Comparison of ENCODE assay signal across 9 mouse cellular contexts in genomic region chr4:150220584-150220983, GRCm38 (mm10). TPM values are rescaled to one million over a fixed set of nuclear protein-coding genes. Genes with fewer than 3 reads are reported as not detected.
DNase-seq lines count a peak whose midpoint lies in the region; ATAC-seq lines count a peak whose summit lies in the region.
"Had no signal": no experiment of that assay in that cellular context is flagged by ENCODE, and none has a peak within 500 bp of the region (broad histone marks: within the 10 kb centered on the region; RNA-seq: fewer than 3 reads in every experiment).

No protein-coding gene starts in this region.

- H3K9ac ChIP-seq in forebrain, embryonic 14.5 days (ENCODE audit: low read length) = no peak overlapping the region
- H3K9ac ChIP-seq in intestine, embryonic 14.5 days (ENCODE audit: low read length) = 0 out of 2 replicates have a peak overlapping the region, but pooled peaks have one; percentile 29
- H3K9ac ChIP-seq in liver, embryonic 12.5 days = peak overlapping the region; percentile 47
- peak overlapping the region; percentile 43; the same call in 1 of the 2 replicates for H3K9ac ChIP-seq in stomach, embryonic 16.5 days (ENCODE audit: low read length)

- H3K9me3 ChIP-seq in forebrain, embryonic 10.5 days = no peaks in the 10 kb centered on the region
- no peaks in the 10 kb centered on the region for H3K9me3 ChIP-seq in forebrain, embryonic 14.5 days (replicated peaks; ENCODE audit: control insufficient read depth, low read length)
- no peaks in the 10 kb centered on the region for H3K9me3 ChIP-seq in intestine, embryonic 14.5 days (ENCODE audit: control insufficient read depth, low read length)
- H3K9me3 ChIP-seq in liver, embryonic 12.5 days (replicated peaks) = no peaks in the 10 kb centered on the region
- no peaks in the 10 kb centered on the region for H3K9me3 ChIP-seq in stomach, embryonic 16.5 days (replicated peaks; ENCODE audit: control insufficient read depth, low read length)

- no peaks in the 10 kb centered on the region for H3K36me3 ChIP-seq in forebrain, embryonic 10.5 days (replicated peaks)
- H3K36me3 ChIP-seq in forebrain, embryonic 14.5 days (ENCODE audit: control insufficient read depth, insufficient read depth, low read length) = no peaks in the 10 kb centered on the region
- H3K36me3 ChIP-seq in intestine, embryonic 14.5 days (ENCODE audit: control insufficient read depth, insufficient read depth, low read length) = no peaks in the 10 kb centered on the region
- no peaks in the 10 kb centered on the region for H3K36me3 ChIP-seq in liver, embryonic 12.5 days
- no peaks in the 10 kb centered on the region for H3K36me3 ChIP-seq in stomach, embryonic 16.5 days (ENCODE audit: control insufficient read depth, insufficient read depth, low read length)

- no peak overlapping the region for H3K27ac ChIP-seq in forebrain, embryonic 10.5 days
- no peak overlapping the region for H3K27ac ChIP-seq in forebrain, embryonic 14.5 days (ENCODE audit: low read depth, low read length)
- H3K27ac ChIP-seq in intestine, embryonic 14.5 days (ENCODE audit: low read depth) = no peak overlapping the region
- H3K27ac ChIP-seq in liver, embryonic 12.5 days = peak overlapping the region; percentile 38; the same call in 1 of the 2 replicates
- H3K27ac ChIP-seq in stomach, embryonic 16.5 days (ENCODE audit: low read length) = no peak overlapping the region; the same call in 1 of the 2 replicates

- peak overlapping the region; percentile 32 for H3K4me3 ChIP-seq in forebrain, embryonic 10.5 days
- no peak overlapping the region for H3K4me3 ChIP-seq in forebrain, embryonic 14.5 days (ENCODE audit: low read depth, low read length)
- H3K4me3 ChIP-seq in intestine, embryonic 14.5 days (ENCODE audit: low read depth, low read length) = peak overlapping the region; percentile 18
- H3K4me3 ChIP-seq in liver, embryonic 12.5 days = peak overlapping the region; percentile 29
- peak overlapping the region; percentile 30 for H3K4me3 ChIP-seq in stomach, embryonic 16.5 days (replicated peaks; ENCODE audit: low read length)

- H3K27me3 ChIP-seq in forebrain, embryonic 10.5 days (ENCODE audit: poor library complexity, severe bottlenecking) = peaks cover 20% of the 10 kb centered on the region
- 0 out of 2 replicates have a peak, but pooled peaks cover 4% of the 10 kb centered on the region for H3K27me3 ChIP-seq in forebrain, embryonic 14.5 days (replicated peaks; ENCODE audit: control insufficient read depth, insufficient read depth, low read length)
- no peaks in the 10 kb centered on the region for H3K27me3 ChIP-seq in intestine, embryonic 14.5 days (replicated peaks; ENCODE audit: control insufficient read depth, insufficient read depth, low read length)
- H3K27me3 ChIP-seq in liver, embryonic 12.5 days (replicated peaks) = no peaks in the 10 kb centered on the region
- no peaks in the 10 kb centered on the region for H3K27me3 ChIP-seq in stomach, embryonic 16.5 days (ENCODE audit: control insufficient read depth, insufficient read depth, low read length)

- peaks cover 33% of the 10 kb centered on the region for H3K4me1 ChIP-seq in forebrain, embryonic 10.5 days
- peaks cover under 1% of the 10 kb centered on the region; the same call in 1 of the 2 replicates for H3K4me1 ChIP-seq in forebrain, embryonic 14.5 days (ENCODE audit: control insufficient read depth, insufficient read depth, low read length)
- no peaks in the 10 kb centered on the region for H3K4me1 ChIP-seq in intestine, embryonic 14.5 days (replicated peaks; ENCODE audit: control insufficient read depth, insufficient read depth, low read length)
- H3K4me1 ChIP-seq in liver, embryonic 12.5 days = peaks cover 30% of the 10 kb centered on the region
- H3K4me1 ChIP-seq in stomach, embryonic 16.5 days (ENCODE audit: control insufficient read depth, insufficient read depth, low read length) = peaks cover 6% of the 10 kb centered on the region; the same call in 1 of the 2 replicates

- no peak for ATAC-seq in forebrain, embryonic 14.5 days
- ATAC-seq in intestine, embryonic 14.5 days (replicated peaks; ENCODE audit: low FRiP score, low TSS enrichment, low read depth) = peak; percentile 53
- ATAC-seq in liver, embryonic 12.5 days = peak; percentile 85
- peak; percentile 81; the same call in 1 of the 2 replicates for ATAC-seq in stomach, embryonic 16.5 days (ENCODE audit: insufficient read depth, low FRiP score)

- DNase-seq in forebrain, embryonic 10.5 days (ENCODE audit: extremely low spot score, low spot score) = no peak
- no peak for DNase-seq in forebrain, embryonic 14.5 days (ENCODE audit: low spot score)
- peak; percentile 64 for DNase-seq in adrenal gland, postnatal 25 days
- DNase-seq in intestine, embryonic 14.5 days (ENCODE audit: low spot score) = peak; percentile 75
- DNase-seq in thymus, postnatal 25 days = no peak
- DNase-seq in left cerebral cortex, adult 18-20 months (ENCODE audit: low spot score in 2 of 2) = no peak

- no peak overlapping the region for H3K4me2 ChIP-seq in forebrain, embryonic 14.5 days (ENCODE audit: low read length)
- H3K4me2 ChIP-seq in intestine, embryonic 14.5 days (ENCODE audit: low read length) = peak overlapping the region; percentile 50
- peak overlapping the region; percentile 58 for H3K4me2 ChIP-seq in liver, embryonic 12.5 days
- peak overlapping the region; percentile 55 for H3K4me2 ChIP-seq in stomach, embryonic 16.5 days (ENCODE audit: low read depth, low read length)

- WGBS in forebrain, embryonic 10.5 days = 15% methylated on average over 11 of the region's 11 CpGs
- WGBS in forebrain, embryonic 14.5 days = 22% methylated on average over 11 of the region's 11 CpGs
- WGBS in intestine, embryonic 14.5 days = 19% methylated on average over 11 of the region's 11 CpGs
- WGBS in liver, embryonic 12.5 days (ENCODE audit: insufficient replicate concordance) = 15% methylated on average over 11 of the region's 11 CpGs
- WGBS in stomach, embryonic 16.5 days = 19% methylated on average over 11 of the region's 11 CpGs

RNA-seq across cellular contexts. Expression of gene Eno1, which starts 15.9 kb away (rescaled TPM):
- polyA plus RNA-seq in forebrain, embryonic 10.5 days (2016; fragmentation: Nextera tagmentation; extraction: Ambion mirVana) = 3,430 and 3,707 TPM in 2 replicates
- polyA plus RNA-seq in forebrain, embryonic 14.5 days (2014; fragmentation: Nextera tagmentation; extraction: Ambion mirVana) = 958 and 988 TPM in 2 replicates
- 428 and 430 TPM in 2 replicates for total RNA-seq in adrenal gland, postnatal 25 days (2021)
- 1,930 and 1,939 TPM in 2 replicates for polyA plus RNA-seq in intestine, embryonic 14.5 days (2014; fragmentation: Nextera tagmentation; extraction: Ambion mirVana)
- 1,241 and 1,342 TPM in 2 replicates for polyA plus RNA-seq in liver, embryonic 12.5 days (2016; fragmentation: Nextera tagmentation; extraction: Ambion mirVana)
- polyA plus RNA-seq in stomach, embryonic 16.5 days (2015; fragmentation: Nextera tagmentation; extraction: Ambion mirVana) = 1,435 and 1,468 TPM in 2 replicates
- total RNA-seq in left cerebral cortex, adult 18-20 months (2021) = 100 to 1,000 TPM; 426 to 458 TPM

RNA-seq across cellular contexts. Expression of gene Car6, which starts 19.5 kb away (rescaled TPM):
- polyA plus RNA-seq in forebrain, embryonic 10.5 days (2016; fragmentation: Nextera tagmentation; extraction: Ambion mirVana) = 0.22 TPM in 1 of 2 replicates, not detected in the other
- not detected in 2 replicates for polyA plus RNA-seq in forebrain, embryonic 14.5 days (2014; fragmentation: Nextera tagmentation; extraction: Ambion mirVana)
- total RNA-seq in adrenal gland, postnatal 25 days (2021) = 1.1 and 1.3 TPM in 2 replicates
- not detected in 2 replicates for polyA plus RNA-seq in intestine, embryonic 14.5 days (2014; fragmentation: Nextera tagmentation; extraction: Ambion mirVana)
- polyA plus RNA-seq in liver, embryonic 12.5 days (2016; fragmentation: Nextera tagmentation; extraction: Ambion mirVana) = not detected in 2 replicates
- not detected in 2 replicates for polyA plus RNA-seq in stomach, embryonic 16.5 days (2015; fragmentation: Nextera tagmentation; extraction: Ambion mirVana)
- total RNA-seq in left cerebral cortex, adult 18-20 months (2021) = not detected
- total RNA-seq: gastrocnemius, adult 8-10 months had no signal

Comparison
In these comparisons a context has a peak if more than half of its experiments do, and no peak if none do; other contexts are left out.
1. DNase-seq: peak in adrenal gland, postnatal 25 days (single experiment) and intestine, embryonic 14.5 days (single experiment); none in forebrain, embryonic 10.5 days (single experiment), forebrain, embryonic 14.5 days (single experiment), thymus, postnatal 25 days (single experiment) and left cerebral cortex, adult 18-20 months (0 of 2).